Mouse (Mus musculus) lung, postnatal 0 days (tissue): ENCODE measurements at regions not wholly inside any gene's neighbourhood (a gene's known extent, or its start where the extent isn't known, plus 50 kb on each side); places are given as distances from the start of the nearest gene placed in this dataset.

Experiments used
- CTCF ChIP-seq: IDR thresholded peaks from 2 replicates; pipeline ENCODE4 v1.5.1; 2016; ENCODE audit warnings: antibody characterized with exemption, mild to moderate bottlenecking
- EP300 ChIP-seq: IDR thresholded peaks from 2 replicates; pipeline ENCODE4 v1.6.1; 2016; ENCODE audit warnings: antibody characterized with exemption, mild to moderate bottlenecking, control low read depth

DNA sequence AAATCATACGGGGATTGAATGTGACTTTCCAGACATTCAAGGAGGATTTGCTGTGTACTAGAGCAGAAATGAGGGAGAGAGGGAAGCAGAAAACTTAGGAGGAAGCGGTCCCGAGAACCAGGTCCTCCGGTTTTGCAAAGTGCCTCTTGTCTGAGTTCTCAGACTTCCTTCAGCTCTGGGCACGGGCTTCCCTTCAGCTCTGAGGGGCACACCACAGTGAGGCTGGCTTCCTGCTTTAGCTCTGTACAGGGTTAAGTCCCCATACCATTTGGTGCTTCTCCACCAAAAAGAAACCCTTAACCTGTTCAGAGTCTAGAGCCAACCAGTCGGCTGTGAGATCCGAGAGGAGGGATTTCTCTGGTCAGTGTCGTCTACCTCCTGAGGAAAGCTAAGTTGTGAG is 167.8 kb upstream of the Sh3bp4 start:
- TF ChIP-seq CTCF (no peak), EP300 (no peak)
